In the genomic region with DNA sequence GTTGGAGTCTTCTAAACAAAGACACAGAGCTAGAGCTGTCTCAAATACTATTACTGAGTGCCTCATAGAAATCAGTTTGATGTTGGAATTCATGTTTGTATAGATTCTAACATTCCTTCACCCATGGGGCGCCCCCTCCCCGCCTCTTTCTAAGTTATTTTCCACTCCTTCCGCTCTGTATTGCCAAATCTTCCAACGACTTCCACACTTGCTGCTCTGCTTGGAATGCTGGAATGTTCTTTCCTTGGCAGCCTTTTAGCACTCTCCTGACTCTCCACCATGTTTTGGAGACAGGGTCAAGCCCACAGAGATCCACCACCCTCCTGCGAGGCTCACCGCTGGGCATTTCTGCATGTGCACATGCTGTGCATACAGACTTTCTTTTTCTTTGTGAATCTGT, we compare ENCODE assay signal across 13 mouse cellular contexts. TPM values are rescaled to one million over a fixed set of nuclear protein-coding genes. Genes with fewer than 3 reads are reported as not detected.
DNase-seq lines count a peak whose midpoint lies in the region; ATAC-seq and TF ChIP-seq lines count a peak whose summit lies in the region.
"Had no signal": no experiment of that assay in that cellular context is flagged by ENCODE, and none has a peak within 500 bp of the region (broad histone marks: within the 10 kb centered on the region; RNA-seq: fewer than 3 reads in every experiment).

No protein-coding gene starts in this region.

- H3K4me2 ChIP-seq in heart, embryonic 11.5 days, result no peak overlapping the region
- no peak overlapping the region for H3K4me2 ChIP-seq in lung, embryonic 14.5 days
- no peak overlapping the region for H3K4me2 ChIP-seq in intestine, embryonic 15.5 days (replicated peaks)

- no peaks in the 10 kb centered on the region for H3K9me3 ChIP-seq in heart, embryonic 11.5 days (replicated peaks; ENCODE audit: control insufficient read depth, low read length)
- no peaks in the 10 kb centered on the region for H3K9me3 ChIP-seq in lung, embryonic 14.5 days (ENCODE audit: low read depth, low read length)
- H3K9me3 ChIP-seq in intestine, embryonic 15.5 days, result no peaks in the 10 kb centered on the region

- H3K4me3 ChIP-seq in heart, embryonic 11.5 days (ENCODE audit: low read depth, low read length), result no peak overlapping the region
- no peak overlapping the region for H3K4me3 ChIP-seq in lung, embryonic 14.5 days (ENCODE audit: low read depth, low read length)
- no peak overlapping the region for H3K4me3 ChIP-seq in lung, adult 2 months (replicated peaks; ENCODE audit: extremely low read depth, low read depth, low read length)
- H3K4me3 ChIP-seq in intestine, embryonic 15.5 days (replicated peaks), result no peak overlapping the region
- H3K4me3 ChIP-seq in macrophage (ENCODE audit: inconsistent target), result no peak overlapping the region
- H3K4me3 ChIP-seq in thymus, adult 2 months (ENCODE audit: control insufficient read depth, insufficient read depth, low read length), result no peak overlapping the region

- no peaks in the 10 kb centered on the region for H3K36me3 ChIP-seq in heart, embryonic 11.5 days (ENCODE audit: control insufficient read depth, insufficient read depth, low read length)
- no peaks in the 10 kb centered on the region for H3K36me3 ChIP-seq in lung, embryonic 14.5 days (ENCODE audit: insufficient read depth)
- no peaks in the 10 kb centered on the region for H3K36me3 ChIP-seq in intestine, embryonic 15.5 days
- H3K36me3 ChIP-seq in macrophage (ENCODE audit: inconsistent target), result no peaks in the 10 kb centered on the region
- H3K36me3 ChIP-seq in thymus, adult 2 months (ENCODE audit: control insufficient read depth, insufficient read depth, low read length), result no peaks in the 10 kb centered on the region

- no peak for TF ChIP-seq CTCF in lung, embryonic 14.5 days (IDR thresholded peaks at IDR 0.05; ENCODE audit: low read depth)
- no peak for TF ChIP-seq CTCF in lung, adult 2 months (IDR thresholded peaks at IDR 0.05; ENCODE audit: insufficient read depth, low read length)
- no peak for TF ChIP-seq CTCF in thymus, adult 2 months (IDR thresholded peaks at IDR 0.05; ENCODE audit: borderline replicate concordance, control insufficient read depth, extremely low read depth, insufficient read depth, low read length, poor library complexity)

- ATAC-seq in heart, embryonic 11.5 days (replicated peaks; ENCODE audit: insufficient number of reproducible peaks, low FRiP score, low TSS enrichment), result no peak
- peak; percentile 31; the same call in 1 of the 2 replicates for ATAC-seq in lung, embryonic 14.5 days (ENCODE audit: insufficient read depth)
- peak; percentile 20 for ATAC-seq in intestine, embryonic 15.5 days
- ATAC-seq in megakaryocyte progenitor cell, adult 5-6 weeks (replicated peaks; ENCODE audit: poor library complexity), result no peak
- ATAC-seq: forebrain, postnatal 0 days had no signal

- TF ChIP-seq POLR2A in lung, adult 2 months (IDR thresholded peaks at IDR 0.05; ENCODE audit: borderline replicate concordance, extremely low read depth, low read depth, low read length), result no peak
- TF ChIP-seq POLR2A in thymus, adult 2 months (IDR thresholded peaks at IDR 0.05; ENCODE audit: control insufficient read depth, extremely low read depth, insufficient read depth, low read length, poor library complexity), result no peak

- H3K27me3 ChIP-seq in heart, embryonic 11.5 days (ENCODE audit: control insufficient read depth, insufficient read depth, low read length), result no peaks in the 10 kb centered on the region
- H3K27me3 ChIP-seq in lung, embryonic 14.5 days (ENCODE audit: insufficient read depth, low read length), result no peaks in the 10 kb centered on the region
- no peaks in the 10 kb centered on the region for H3K27me3 ChIP-seq in intestine, embryonic 15.5 days (replicated peaks)
- no peaks in the 10 kb centered on the region for H3K27me3 ChIP-seq in thymus, adult 2 months (ENCODE audit: control insufficient read depth, insufficient read depth, low read length)

- DNase-seq in heart, adult 11 months, result peak; percentile 91
- peak; percentile 61 for DNase-seq in lung, embryonic 14.5 days
- no peak for DNase-seq in lung, adult 2 months
- DNase-seq in thymus, adult 2 months, result no peak
- DNase-seq: B cell, adult 2 months; cerebellum, adult 11 months; forebrain, postnatal 0 days; gastrocnemius, postnatal 36 days; heart, postnatal 36 days had no signal

- 81% methylated on average over 6 of the region's 6 CpGs for WGBS in heart, embryonic 11.5 days (ENCODE audit: insufficient replicate concordance)
- 55% methylated on average over 6 of the region's 6 CpGs for WGBS in lung, embryonic 14.5 days
- 39% methylated on average over 6 of the region's 6 CpGs for WGBS in lung, adult 2 months
- 62% methylated on average over 6 of the region's 6 CpGs for WGBS in intestine, embryonic 15.5 days
- WGBS in macrophage (ENCODE audit: missing documents), result 90% methylated on average over 6 of the region's 6 CpGs
- 88% methylated on average over 6 of the region's 6 CpGs for WGBS in thymus, adult 2 months

- no peak overlapping the region for H3K9ac ChIP-seq in heart, embryonic 11.5 days (ENCODE audit: low read depth, low read length)
- H3K9ac ChIP-seq in lung, embryonic 14.5 days, result no peak overlapping the region
- no peak overlapping the region for H3K9ac ChIP-seq in intestine, embryonic 15.5 days
- H3K9ac ChIP-seq: forebrain, postnatal 0 days had no signal

- no peaks in the 10 kb centered on the region for H3K79me2 ChIP-seq in macrophage (ENCODE audit: inconsistent target)

- no peaks in the 10 kb centered on the region for H3K4me1 ChIP-seq in heart, embryonic 11.5 days (ENCODE audit: control insufficient read depth, insufficient read depth, low read length)
- H3K4me1 ChIP-seq in lung, embryonic 14.5 days (ENCODE audit: insufficient read depth), result no peaks in the 10 kb centered on the region
- H3K4me1 ChIP-seq in lung, adult 2 months (ENCODE audit: control insufficient read depth, insufficient read depth, low read length), result peaks cover 5% of the 10 kb centered on the region; the same call in 1 of the 2 replicates
- H3K4me1 ChIP-seq in intestine, embryonic 15.5 days (replicated peaks), result peaks cover 7% of the 10 kb centered on the region
- H3K4me1 ChIP-seq in thymus, adult 2 months (replicated peaks; ENCODE audit: control insufficient read depth, insufficient read depth, low read length), result 0 out of 2 replicates have a peak, but pooled peaks cover 2% of the 10 kb centered on the region

- no peak overlapping the region for H3K27ac ChIP-seq in heart, embryonic 11.5 days (ENCODE audit: low read depth, low read length)
- H3K27ac ChIP-seq in lung, embryonic 14.5 days (ENCODE audit: low read depth), result no peak overlapping the region
- peak overlapping the region; percentile 29 for H3K27ac ChIP-seq in intestine, embryonic 15.5 days
- H3K27ac ChIP-seq in macrophage, result peak overlapping the region; percentile 88
- no peak overlapping the region for H3K27ac ChIP-seq in thymus, adult 2 months (ENCODE audit: control insufficient read depth, insufficient read depth, low read length)

RNA-seq across cellular contexts. Expression of a gene that starts 14.1 kb away (rescaled TPM):
- 24.7 and 29.5 TPM in 2 replicates for polyA plus RNA-seq in heart, embryonic 11.5 days (2014; fragmentation: Nextera tagmentation; extraction: Ambion mirVana)
- polyA plus RNA-seq in lung, embryonic 14.5 days (2014; fragmentation: Nextera tagmentation; extraction: Ambion mirVana), result 33.4 and 35.6 TPM in 2 replicates
- 3.4 and 5.5 TPM in 2 replicates for polyA plus RNA-seq in lung, adult 2 months (2012; rRNA removed)
- 22.3 and 24.5 TPM in 2 replicates for polyA plus RNA-seq in intestine, embryonic 15.5 days (2015; fragmentation: Nextera tagmentation; extraction: Ambion mirVana)
- total RNA-seq in macrophage (2018; cell fraction: chromatin; rRNA removed), result 100 to 1,000 TPM in 22 of 26 experiments, 10 to 100 TPM in 4; 72.7 to 206 (median 140) TPM
- 10 to 100 TPM; 15.9 to 40.1 (median 25.7) TPM for total RNA-seq in macrophage (2018; cell fraction: cytosol; rRNA removed)
- 100 to 1,000 TPM in 7 of 26 experiments, 10 to 100 TPM in 19; 56.0 to 141 (median 72.0) TPM for total RNA-seq in macrophage (2018; cell fraction: nucleus; rRNA removed)
- 22.0 to 27.0 TPM (median 25.2 TPM) in 3 replicates for polyA plus RNA-seq in macrophage (2018)
- total RNA-seq in megakaryocyte progenitor cell, adult 5-6 weeks (2015), result 16.9 and 18.0 TPM in 2 replicates
- 11.4 and 16.3 TPM in 2 replicates for total RNA-seq in megakaryocyte progenitor cell, adult 5-6 weeks (2017)
- polyA plus RNA-seq in thymus, adult 2 months (2012; rRNA removed), result 4.2 and 5.0 TPM in 2 replicates

RNA-seq across cellular contexts. Expression of a gene that starts 46.8 kb away (rescaled TPM):
- polyA plus RNA-seq in heart, embryonic 11.5 days (2014; fragmentation: Nextera tagmentation; extraction: Ambion mirVana), result 6.5 and 8.7 TPM in 2 replicates
- polyA plus RNA-seq in lung, embryonic 14.5 days (2014; fragmentation: Nextera tagmentation; extraction: Ambion mirVana), result 16.8 and 20.2 TPM in 2 replicates
- 6.7 and 9.5 TPM in 2 replicates for polyA plus RNA-seq in lung, adult 2 months (2012; rRNA removed)
- polyA plus RNA-seq in intestine, embryonic 15.5 days (2015; fragmentation: Nextera tagmentation; extraction: Ambion mirVana), result 17.0 and 21.0 TPM in 2 replicates
- 10 to 100 TPM in 18 of 26 experiments, 1 to 10 TPM in 8; 1.5 to 29.3 (median 14.1) TPM for total RNA-seq in macrophage (2018; cell fraction: chromatin; rRNA removed)
- total RNA-seq in macrophage (2018; cell fraction: cytosol; rRNA removed), result 10 to 100 TPM; 23.6 to 41.0 (median 33.7) TPM
- 10 to 100 TPM in 25 of 26 experiments, 1 to 10 TPM in 1; 9.0 to 48.3 (median 27.3) TPM for total RNA-seq in macrophage (2018; cell fraction: nucleus; rRNA removed)
- 42.3 to 121 TPM (median 46.5 TPM) in 3 replicates for polyA plus RNA-seq in macrophage (2018)
- 93.7 and 123 TPM in 2 replicates for total RNA-seq in megakaryocyte progenitor cell, adult 5-6 weeks (2015)
- 119 TPM in 2 replicates for total RNA-seq in megakaryocyte progenitor cell, adult 5-6 weeks (2017)
- 0.70 and 1.2 TPM in 2 replicates for polyA plus RNA-seq in thymus, adult 2 months (2012; rRNA removed)

Comparison
In these comparisons a context has a peak if more than half of its experiments do, and no peak if none do; other contexts are left out.
1. DNase-seq: peak in heart, adult 11 months (single experiment) and lung, embryonic 14.5 days (single experiment); none in lung, adult 2 months (single experiment) and thymus, adult 2 months (single experiment).
2. ATAC-seq: peak in lung, embryonic 14.5 days (single experiment) and intestine, embryonic 15.5 days (single experiment); none in heart, embryonic 11.5 days (single experiment) and megakaryocyte progenitor cell, adult 5-6 weeks (single experiment).
3. H3K27ac ChIP-seq: peak in intestine, embryonic 15.5 days (single experiment) and macrophage (single experiment); none in heart, embryonic 11.5 days (single experiment), lung, embryonic 14.5 days (single experiment) and thymus, adult 2 months (single experiment).